Mouse (Mus musculus): ENCODE measurements at regions not wholly inside any gene's neighbourhood (a gene's known extent, or its start where the extent isn't known, plus 50 kb on each side); places are given as distances from the start of the nearest gene placed in this dataset.

DNA sequence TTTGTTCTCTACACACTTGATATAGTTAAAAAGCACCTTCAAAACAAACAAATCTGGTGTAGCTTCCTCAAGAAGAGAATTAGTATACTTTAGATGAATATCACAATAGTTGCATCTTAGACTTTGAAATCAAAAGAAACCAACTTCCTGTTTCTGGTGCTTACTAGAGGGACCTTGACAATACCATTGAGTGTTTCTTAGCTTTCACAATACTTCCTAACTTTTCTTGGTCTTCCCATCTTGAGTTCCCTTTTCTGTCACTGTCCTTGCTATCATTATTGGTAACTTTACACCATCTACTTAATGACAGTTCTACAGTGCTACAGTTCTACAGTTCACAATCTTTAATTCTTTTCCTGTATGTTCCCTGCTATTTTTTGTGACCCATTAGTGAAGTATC is 528.1 kb downstream of the H2al1n start:
- TF ChIP-seq POLR2A (IDR thresholded peaks at IDR 0.05; ENCODE audit: borderline replicate concordance, low read depth, low read length) (no peak), CTCF (IDR thresholded peaks at IDR 0.05; ENCODE audit: low read depth, low read length) (no peak)
